Mouse (Mus musculus): ENCODE data around the gene Ssx2ip. TPM values are rescaled to one million over a fixed set of nuclear protein-coding genes. Genes with fewer than 3 reads are reported as not detected.
"Not testable (repeated sequence)": the region's sequence is repeated elsewhere in the genome, so short reads cannot be mapped to it uniquely, and the experiment has no call there.

Ssx2ip gene
- total RNA-seq, 2 experiments from 2014 or later, result 8.9 to 11.0 TPM

DNA sequence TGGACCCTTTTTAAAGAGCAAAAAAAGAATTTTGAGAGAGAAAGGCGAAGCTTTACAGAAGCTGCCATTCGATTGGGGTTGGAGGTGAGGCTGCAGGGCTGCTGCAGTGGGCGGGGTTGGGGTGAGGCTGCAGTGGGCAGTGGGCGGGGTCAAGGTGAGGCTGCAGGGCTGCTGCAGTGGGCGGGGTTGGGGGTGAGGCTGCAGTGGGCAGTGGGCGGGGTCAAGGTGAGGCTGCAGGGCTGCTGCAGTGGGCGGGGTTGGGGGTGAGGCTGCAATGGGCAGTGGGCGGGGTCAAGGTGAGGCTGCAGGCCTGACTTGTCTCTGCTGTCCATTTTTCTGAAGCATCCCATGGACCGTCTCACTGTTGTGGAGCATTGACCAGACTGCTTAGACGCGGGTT lies 28.6 kb downstream of the Ssx2ip start:
- intact Hi-C loops (cut with DNase I); DNase-seq: not testable (repeated sequence)

DNA sequence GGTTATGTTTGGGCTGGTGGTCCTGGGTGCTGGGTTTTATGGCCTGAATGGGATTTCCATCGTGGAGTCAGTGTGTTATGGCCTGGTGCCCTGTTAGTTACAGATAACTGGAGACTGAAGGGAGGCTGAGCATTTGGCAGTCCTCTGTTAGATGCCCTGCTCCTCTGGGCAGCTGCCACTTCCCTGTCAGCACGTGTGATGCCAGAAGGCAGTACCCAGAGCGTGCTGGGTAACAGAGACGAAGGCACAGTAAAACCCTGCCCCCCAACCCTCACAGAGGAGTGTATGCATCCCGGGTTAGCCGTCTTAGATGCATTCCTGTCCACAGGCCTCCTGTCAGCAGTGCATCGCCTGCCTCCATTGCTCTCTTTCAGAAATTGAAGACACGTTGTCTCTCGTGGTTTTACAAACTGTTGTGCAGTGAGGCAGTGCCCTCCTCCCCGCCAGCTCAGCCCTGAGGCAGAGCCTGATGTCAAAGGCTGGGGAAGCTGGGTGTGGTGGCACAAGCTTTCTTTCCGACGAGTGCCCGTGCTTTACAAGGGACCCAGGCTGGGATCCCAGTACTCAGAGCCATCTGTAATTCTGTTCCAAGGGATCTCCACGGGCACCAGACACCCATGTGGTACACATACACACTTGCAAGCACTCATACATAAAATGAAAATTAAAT lies 29.4 kb downstream of the Ssx2ip start:
- intact Hi-C loops (cut with DNase I), result no loop called here
- DNase-seq, result peak in 1 of 2 experiments; percentile 49

DNA sequence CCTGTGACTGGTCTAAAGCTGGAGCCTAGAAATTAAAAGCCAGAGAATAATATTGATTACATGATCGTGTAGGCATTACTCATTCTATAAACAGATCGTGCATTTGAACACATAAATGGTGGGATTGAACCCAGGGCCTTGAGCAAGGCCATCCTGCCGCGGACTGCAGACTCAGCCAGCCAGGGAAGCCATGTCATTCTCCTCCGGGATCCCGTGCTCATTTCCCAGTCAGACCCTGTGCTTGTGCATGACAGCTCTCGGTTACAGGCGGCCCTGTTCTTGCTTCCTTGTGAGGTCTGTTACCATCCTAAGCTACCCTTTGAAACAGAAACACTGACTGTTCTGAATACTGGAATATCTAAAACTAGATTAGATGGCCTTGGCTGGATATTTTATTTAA lies 30.2 kb downstream of the Ssx2ip start:
- intact Hi-C loops (cut with DNase I), result no loop called here
- no peak for DNase-seq

DNA sequence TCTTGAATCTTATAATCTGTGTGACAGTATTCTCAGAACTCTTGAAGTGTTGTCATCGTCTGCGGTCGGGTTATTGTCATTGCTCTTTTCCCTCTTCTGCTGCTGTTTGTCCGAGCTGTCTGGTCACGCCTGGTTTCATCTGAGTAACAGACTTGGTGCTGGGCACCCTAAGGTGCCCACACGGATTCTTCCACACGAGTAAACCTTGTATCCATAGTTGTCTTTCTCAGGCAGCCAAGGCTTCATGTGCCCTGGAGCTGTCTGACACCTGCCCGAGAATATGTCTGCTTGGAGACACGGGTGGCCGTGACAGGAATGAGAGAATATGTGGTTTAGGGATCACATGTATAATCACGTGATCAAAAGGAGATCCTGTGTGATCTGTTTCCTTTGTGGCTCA lies 31.1 kb downstream of the Ssx2ip start:
- no peak for DNase-seq
- intact Hi-C loops (cut with DNase I), result no loop called here

DNA sequence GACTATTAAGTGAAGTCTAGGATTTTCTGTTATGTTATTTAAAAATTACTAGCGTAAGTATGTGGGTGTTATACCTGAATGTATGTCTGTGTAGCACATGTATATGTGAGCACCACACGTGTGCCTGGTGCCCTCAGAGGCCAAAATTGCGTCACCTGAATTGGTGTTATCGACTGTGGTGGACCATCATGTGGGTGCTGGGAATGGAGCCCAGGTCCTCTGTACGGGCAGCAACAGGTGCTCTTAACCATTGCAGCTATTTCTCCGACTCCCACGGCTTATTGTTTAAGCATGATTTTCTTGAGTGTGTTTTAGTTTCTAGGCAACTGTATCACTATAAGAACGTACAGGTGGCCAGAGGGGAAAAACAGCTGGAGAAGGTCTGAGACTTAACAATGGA lies 31.7 kb downstream of the Ssx2ip start:
- intact Hi-C loops (cut with DNase I), result no loop called here
- DNase-seq, result no peak

DNA sequence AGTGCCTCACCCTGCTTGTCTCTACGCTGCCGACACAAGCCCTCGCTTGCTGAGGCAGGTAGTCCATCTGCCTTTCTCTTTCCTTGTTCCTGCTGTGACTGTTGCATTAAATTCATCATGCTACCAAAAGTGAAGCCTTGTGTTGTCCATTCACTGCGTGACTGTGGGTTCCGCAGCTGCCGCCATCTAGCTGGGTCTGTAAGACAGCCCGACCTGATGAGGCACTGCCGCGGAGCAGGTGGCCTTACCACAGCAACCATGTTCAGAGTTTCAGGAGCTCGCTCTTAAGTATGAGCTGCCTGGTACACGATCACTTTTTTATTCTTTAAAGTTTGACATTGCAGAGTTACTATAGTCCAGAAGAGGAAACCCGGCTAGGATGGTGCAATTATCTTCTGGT lies 35.6 kb downstream of the Ssx2ip start:
- intact Hi-C loops (cut with DNase I), result no loop called here

DNA sequence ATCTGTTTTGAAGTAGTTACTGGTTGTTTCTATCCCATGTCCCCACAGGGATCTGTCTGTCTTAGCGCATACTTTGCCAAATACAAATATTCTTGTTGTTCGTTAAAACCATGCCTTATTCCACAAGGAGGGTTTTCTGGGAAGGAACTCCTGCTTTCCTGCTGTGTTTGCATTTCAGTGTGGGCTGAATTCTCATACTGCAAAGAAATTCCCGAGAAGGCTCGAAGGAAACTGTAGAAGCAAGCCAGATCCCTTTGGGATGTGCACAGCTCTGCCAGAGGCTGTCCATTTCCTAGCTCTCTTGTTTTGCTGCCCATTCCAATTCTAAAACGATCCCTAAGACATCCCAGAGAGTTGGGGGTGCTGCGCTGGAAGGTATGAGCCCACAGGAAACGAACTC lies 36.0 kb downstream of the Ssx2ip start:
- no peak for DNase-seq
- intact Hi-C loops (cut with DNase I), result no loop called here

More for the DNA sequence above, 35.6 kb downstream of the Ssx2ip start:
- no peak for DNase-seq

DNA sequence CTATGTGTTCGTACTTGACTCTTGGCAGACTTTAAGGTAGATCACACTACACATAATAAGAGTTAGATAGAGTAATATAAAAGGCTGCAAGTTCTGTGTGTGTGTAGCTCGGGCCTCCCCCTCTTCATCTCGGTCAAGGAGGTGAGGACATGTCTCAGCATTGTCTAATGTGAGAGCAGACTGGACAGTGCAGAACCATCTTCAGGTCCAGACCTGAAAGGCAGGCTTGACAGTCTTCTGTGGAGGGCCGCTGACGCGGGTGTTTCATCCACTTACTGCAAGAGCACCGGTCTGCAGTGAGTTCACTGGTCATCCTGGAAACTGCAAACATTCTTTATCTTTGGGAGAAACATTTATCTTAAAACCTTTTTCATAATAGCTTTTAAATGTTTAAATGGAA lies 38.0 kb downstream of the Ssx2ip start:
- DNase-seq, result no peak
- intact Hi-C loops (cut with DNase I), result no loop called here

DNA sequence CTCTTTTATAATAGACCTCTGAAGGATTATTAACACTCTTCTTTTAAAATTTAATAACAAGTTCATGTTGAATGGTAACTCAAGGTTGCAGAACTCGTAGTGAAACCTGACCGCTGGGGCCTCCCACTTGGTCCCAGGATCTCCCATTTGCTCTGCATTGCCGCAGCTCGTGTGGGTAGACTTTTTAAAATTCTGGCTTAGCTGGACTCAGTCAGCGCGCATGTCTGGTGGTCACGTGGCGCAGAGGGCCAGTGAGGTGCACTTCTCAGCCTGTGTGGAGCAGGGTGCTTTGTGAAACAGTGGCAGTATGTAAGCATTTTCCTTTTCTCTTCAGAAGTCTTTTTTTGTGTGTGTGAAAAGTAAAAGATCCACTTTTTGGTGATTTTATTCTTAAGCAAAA lies 38.5 kb downstream of the Ssx2ip start:
- DNase-seq, result no peak
- intact Hi-C loops (cut with DNase I), result no loop called here

DNA sequence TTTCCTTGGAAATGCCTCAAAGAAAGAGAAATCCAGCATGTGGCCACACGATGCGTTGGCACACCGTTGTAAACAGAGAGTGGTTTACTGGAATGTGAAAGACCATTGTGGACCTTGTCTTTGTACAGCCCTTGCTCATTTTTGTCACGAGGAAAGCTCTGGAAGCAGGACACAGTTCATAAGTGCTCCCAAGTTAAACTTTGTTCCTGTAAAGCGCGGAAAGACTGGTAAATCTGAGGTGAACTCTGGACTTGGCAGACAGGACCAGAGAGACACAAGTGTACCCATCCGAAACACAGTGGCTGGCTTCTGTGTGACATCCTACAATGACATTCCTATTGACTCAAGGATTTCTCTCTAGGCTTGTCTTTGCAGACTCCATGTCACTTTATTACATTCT lies 38.9 kb downstream of the Ssx2ip start:
- DNase-seq, result no peak
- intact Hi-C loops (cut with DNase I), result no loop called here

DNA sequence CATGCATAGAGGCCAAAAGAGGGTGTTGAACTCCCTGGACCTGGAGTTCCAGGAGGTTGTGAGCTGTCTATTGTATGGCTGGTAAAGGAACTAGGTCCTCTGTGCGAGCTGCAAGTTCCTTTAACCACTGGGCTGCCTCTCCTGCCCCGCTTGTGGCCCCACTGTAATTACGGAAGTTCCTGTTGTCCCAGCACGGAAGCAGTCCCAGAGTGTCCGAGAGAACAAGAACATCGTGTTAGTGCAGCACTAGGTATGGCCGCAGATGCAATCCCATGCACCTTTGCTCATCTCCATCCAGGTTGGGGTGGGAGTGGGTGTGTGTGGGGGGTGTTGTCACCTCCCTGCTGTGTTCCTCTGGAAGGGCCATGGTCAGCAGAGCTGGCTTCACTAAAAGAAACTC lies 40.4 kb downstream of the Ssx2ip start:
- intact Hi-C loops (cut with DNase I), result no loop called here
- DNase-seq, result no peak

DNA sequence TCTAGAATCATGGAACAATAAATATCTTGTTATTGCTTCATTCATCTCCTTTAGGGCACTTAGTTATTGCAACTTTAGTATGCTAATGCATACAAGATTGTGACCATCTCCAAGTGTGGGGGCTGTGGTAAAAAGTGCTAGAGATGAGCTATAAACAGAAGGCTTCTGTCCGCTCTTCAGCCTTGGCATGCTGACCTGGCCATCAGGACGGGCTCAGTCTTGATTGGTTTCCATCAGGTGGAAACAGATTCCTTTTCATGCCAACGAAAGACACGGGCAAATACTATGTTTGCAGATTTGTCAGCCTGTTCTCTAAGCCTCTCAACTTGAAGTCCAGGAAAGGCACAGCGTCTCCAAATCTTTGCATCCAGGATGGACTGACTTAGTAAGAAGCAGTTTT lies 42.7 kb downstream of the Ssx2ip start:
- no peak for DNase-seq
- intact Hi-C loops (cut with DNase I), result no loop called here

DNA sequence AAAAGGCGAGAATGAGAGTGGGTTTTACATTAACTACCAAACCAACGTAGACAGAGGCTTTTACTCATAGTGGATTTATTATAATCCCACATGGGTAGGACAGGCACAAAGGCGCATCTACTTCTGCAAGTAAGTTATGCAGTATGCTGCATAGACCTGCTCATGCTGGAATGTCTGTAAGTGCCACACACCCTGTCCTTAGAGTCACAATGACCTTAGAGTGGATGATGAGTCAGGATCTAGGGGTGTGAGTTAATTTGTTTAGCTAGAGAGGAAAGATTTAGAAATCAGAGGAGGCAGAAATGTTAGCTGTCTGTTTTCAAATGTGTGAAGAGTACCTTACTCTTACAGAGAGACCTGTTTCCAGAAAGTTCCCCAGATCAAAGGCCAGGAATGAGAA lies 43.2 kb downstream of the Ssx2ip start:
- no peak for DNase-seq
- intact Hi-C loops (cut with DNase I), result no loop called here

DNA sequence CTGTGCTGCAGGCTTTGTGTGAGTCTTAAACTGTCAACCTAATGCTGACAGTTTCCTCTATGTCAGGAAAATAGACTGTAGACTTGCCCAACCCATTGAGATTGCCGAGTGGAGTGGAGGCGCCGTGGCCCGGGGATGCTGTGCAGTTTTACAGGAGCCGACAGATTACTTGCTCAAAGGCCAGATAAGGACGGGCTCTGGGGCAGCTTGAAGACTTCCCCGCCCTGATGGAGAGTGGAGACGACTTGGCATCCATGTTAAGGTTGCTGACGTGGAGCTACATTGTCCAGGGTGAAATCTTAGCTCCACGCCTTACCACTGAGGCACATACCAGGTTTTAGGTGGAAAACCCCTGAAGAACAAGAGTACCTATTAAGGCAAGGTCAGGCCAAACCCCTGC lies 43.9 kb downstream of the Ssx2ip start:
- no peak for DNase-seq
- intact Hi-C loops (cut with DNase I), result no loop called here

DNA sequence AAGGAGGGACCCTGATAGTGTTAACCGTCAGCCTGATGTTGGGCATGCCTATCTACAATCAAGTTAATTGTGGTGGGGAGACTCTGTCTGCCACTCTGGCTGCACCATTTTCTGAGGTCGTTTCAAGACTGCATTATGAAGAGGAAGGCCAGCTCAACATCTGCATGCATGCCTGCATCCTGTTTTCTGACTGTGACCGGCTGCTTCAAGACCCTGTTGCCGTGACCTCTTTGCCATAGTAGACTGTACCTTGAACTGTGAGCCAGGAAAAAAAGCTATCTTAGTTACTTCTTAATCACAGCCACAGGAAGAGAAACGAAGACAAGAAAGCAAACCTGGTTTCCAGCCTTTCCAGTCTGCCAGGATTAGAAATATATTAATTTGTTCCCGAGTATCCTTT lies 44.5 kb downstream of the Ssx2ip start:
- no peak for DNase-seq
- intact Hi-C loops (cut with DNase I), result no loop called here

DNA sequence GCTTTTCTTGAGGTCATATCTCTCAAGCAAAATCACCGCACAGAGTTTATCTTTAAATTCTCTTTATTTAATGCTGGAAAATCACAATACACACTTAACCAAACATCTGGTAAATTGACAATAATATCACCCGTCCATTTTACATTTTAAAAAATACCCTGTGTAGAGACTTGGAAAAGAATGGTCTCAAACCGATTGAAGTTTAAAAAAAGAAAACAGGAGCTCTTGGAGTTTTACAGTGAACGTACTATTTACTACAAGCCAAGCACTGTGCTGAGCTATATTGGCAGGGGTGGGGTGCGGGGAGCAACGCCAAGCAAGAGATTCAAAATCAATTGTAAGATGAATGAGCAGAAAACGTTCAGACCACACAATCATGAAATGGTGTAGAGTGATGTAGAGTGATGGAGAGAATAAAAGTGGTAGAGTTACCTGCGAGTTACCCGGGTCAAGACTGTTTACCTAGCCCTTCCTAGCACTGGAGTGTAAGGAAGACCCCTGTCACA lies 45.4 kb downstream of the Ssx2ip start, which contains the start of gene Ctbs:
Ctbs (plus strand) TSS at position 51 of the 506 bp plus-strand sequence.
- intact Hi-C loops (cut with DNase I), result loop anchor here (5.0 kb wide), 1 partner anchor 48 kb away; the partner anchor contains the start of genes Gng5 and Spata1
- DNase-seq, result no peak

DNA sequence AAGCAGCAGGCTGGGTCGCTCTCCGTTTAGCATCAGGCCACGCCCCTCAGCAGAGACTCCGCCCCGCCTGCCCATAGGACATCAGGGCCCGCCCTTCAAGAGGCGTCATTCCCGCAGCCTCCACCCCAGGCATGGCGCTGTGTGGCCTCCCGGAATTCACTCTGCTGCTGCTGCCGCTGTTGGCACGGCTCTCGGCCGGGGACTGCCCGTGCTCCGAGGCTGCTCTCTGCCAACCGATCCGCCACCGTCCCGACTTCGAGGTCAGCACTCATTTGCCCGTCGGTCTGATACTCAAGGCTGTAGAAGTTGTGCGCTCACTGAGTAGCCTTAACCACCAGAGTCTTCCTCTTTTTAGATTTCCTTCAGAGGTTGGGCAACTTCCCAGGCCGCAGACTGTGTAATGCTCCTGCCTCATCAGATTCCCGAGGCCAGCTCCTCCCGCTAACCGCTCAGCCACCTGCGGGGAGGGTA lies 46.0 kb downstream of the Ssx2ip start:
- DNase-seq, result peak; percentile 89 to 94

DNA sequence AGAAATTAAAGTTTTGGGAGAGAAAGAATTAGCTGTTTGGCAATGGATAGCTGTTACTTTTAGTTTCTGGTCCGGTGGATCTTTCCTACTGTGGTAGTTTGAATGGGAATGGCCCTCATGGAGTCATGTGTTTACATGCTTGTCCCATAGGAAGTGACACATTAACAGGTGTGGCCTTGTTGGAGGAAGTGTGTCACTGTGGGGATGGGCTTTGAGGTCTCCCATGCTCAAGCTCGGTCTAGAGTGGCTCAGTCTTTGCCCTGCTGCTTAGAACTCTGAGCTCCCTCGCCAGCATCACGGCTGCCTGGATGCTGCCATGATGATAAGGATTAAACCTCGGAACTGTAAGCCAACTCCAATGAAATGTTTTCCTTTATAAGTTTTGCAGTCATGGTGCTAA lies 46.9 kb downstream of the Ssx2ip start:
- no peak for DNase-seq
- intact Hi-C loops (cut with DNase I), result loop anchor here (5.0 kb wide), 1 partner anchor 46 kb away; the partner anchor contains the start of genes Gng5 and Spata1

More for the DNA sequence above, 46.0 kb downstream of the Ssx2ip start:
- intact Hi-C loops (cut with DNase I), result loop anchor here (5.0 kb wide), 1 partner anchor 47 kb away; the partner anchor contains the start of genes Gng5 and Spata1

DNA sequence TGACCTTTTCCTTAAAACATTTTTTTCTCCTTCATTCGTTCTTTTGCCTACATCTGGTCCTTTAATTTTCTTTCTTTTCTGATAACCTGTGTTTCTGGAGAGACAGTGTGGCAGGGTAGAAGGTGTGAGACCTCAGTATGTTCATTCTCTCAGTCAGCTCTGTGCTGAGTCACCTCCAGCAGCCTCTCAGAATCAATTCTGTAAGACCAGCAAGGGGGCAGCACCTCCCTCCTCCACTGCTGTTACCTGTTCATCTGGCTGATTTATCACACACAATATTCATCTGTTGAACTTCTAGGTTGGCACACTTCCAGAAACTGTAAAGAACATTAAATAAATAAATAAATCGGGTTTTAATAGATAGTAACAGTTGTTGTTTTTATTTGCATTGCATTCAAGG lies 58.5 kb downstream of the Ssx2ip start:
- intact Hi-C loops (cut with DNase I), result no loop called here
- no peak for DNase-seq

DNA sequence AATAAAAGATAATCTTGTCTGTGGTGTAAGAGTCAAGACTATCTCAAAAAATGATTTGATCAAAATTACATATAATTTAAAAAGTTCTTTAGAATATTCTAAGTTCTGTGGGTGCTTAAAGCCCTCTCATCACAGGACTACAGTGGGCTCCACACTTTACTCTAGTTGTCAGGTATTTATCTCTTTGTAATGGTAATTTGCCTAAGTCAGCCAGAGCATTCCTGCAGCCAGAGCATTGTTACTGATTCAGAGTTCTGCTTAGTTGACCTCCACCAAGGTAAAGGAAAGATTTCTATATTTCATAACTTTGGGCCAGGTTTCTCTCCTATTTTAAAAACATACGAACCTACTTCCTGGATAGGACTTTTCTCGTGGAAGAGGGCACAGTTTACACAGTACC lies 64.8 kb downstream of the Ssx2ip start:
- no peak for DNase-seq
- intact Hi-C loops (cut with DNase I), result no loop called here

DNA sequence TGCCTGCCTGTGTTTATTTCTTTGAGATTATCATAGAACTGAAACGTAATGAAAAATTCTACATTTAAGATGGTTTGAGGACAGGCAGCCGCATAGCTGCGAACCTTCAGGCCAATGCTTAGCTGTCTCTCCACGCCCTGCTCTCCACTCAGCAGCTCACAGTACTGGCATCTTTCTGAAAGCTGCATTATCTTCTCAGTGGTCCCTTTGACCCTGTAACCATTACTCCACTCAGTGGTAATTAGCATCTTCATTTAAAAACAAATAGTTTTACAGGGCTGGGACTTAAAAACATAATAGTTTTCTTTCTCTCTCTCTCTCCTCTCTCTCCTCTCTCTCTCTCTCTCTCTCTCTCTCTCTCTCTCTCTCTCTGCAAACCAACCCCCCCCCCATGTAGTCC lies 68.2 kb downstream of the Ssx2ip start:
- intact Hi-C loops (cut with DNase I), result no loop called here

DNA sequence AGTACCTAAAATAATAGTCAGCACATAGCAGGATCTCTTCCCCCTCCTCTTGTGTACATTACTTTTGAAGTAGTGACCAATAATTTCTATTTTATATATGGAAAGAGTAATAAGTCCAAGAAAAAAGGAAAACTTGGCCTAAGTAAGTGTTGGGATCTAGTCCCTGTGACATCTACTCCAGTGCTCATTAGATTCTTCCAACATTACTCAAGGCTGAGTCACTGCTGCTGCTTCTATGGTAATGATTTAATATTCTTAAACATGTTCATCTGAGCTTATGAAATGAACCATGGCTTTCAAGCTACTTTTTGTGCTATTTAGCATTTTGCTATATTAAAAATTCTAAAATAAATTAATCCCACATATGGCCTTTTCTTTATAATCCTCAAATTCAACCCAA lies 69.3 kb downstream of the Ssx2ip start:
- DNase-seq, result no peak
- intact Hi-C loops (cut with DNase I), result no loop called here

More for the DNA sequence above, 68.2 kb downstream of the Ssx2ip start:
- no peak for DNase-seq
